Mouse (Mus musculus): Measurements from ENCODE around the gene Igflr1. TPM values are rescaled to one million over a fixed set of nuclear protein-coding genes. Genes with fewer than 3 reads are reported as not detected.

The Igflr1 gene
- total RNA-seq, 2 experiments from 2014 or later = 2.6 to 4.7 TPM

- no peak for DNase-seq
Observed at GRCm38 (mm10) chr7:30553810-30554584, 11.2 kb upstream of the Igflr1 start.

- DNase-seq = no peak
Observed at GRCm38 (mm10) chr7:30556894-30557536, 8.2 kb upstream of the Igflr1 start.

GRCm38 (mm10) chr7:30557901-30558514 lies 7.2 kb upstream of the Igflr1 start:
- DNase-seq = no peak

GRCm38 (mm10) chr7:30558656-30559442 lies 6.4 kb upstream of the Igflr1 start:
- DNase-seq = no peak

GRCm38 (mm10) chr7:30559443-30559954 lies 5.7 kb upstream of the Igflr1 start, which contains the start of gene Lin37:
TSS of gene Lin37 (minus strand) at chr7:30559838.
- DNase-seq = peak; percentile 96

DNA sequence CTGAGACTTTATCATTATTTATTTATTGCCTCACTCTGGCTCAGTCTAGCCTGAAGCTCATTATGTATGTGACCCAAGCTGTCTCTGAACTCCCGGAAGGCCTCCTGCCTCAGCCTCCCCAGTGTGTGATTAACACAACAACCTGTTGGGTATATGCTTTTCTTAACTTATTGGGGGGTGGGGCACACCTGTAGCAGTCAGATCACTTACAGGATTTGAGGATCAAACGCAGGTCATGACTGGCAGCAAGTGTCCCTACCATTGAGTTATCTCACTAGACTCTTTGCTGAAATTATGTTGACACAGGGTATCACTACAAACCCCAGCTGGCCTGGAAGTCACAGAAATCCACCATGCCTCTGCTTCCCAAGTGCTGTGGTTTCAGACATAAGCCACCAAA lies 4.9 kb upstream of the Igflr1 start:
- no peak for DNase-seq

DNA sequence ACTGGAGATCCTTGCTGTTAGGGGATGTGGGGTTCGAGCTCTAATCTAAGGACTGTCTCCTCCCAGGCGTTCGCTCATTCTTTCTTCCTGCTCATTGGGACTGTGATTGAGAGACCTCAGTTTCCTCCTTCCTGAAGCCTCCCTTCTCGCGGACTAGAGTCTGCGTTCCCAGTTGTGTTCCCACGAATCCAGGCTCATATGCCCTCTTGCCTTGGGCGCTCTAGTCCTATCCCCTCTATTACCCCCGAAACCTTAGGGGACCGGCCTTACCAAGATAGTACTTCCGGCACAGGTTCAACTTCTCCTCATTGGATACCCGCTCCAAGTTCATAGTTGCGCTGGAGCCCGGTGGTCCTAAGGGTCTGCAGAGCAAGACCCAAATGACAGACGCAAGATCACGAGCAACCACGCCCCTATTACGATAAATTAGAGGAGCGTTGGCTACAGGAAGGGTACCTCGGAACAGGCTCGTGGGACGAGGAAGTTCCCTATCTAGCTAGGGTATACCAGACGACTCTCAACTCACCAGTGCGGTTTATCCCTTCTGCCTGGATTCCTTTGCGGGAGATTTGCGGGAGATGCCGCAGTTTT lies 2.6 kb upstream of the Igflr1 start:
- DNase-seq = no peak

DNA sequence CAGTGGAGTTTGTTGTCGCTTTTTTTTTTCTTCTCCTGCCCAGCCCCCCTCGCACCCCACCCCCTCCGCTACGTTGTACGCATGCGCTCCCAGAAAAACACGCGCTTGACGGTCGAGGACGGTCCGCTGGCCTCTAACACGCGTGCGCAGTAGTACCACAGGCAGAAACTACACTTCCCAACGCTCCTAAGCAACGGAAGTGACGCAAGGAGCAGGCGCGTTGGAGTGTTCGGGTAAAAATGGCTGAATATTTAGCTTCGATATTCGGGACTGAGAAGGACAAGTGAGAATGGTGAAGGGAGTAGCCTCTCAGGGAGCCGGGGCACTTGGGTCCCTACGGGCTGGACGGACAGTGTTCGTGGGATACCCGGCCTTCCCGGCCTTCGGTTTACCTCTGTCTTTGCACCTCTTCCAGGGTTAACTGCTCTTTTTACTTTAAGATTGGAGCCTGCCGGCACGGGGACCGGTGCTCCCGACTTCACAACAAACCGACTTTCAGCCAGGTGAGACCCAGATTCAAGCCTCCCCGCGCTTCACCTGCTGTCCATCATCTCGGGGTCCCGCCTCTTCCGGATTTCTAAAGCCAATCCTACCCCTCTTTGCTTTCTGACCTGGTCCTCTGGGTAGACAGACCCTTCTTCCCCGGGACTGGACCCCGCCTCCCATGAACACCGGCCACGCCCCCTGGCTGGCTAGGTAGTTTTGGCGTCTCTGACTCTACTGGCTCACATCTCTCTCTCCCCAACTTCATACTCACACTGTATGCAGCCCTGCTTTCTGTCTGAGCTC lies 1.9 kb upstream of the Igflr1 start, which contains the start of the genes U2af1l4, Gm49396 and Psenen:
TSS of gene U2af1l4 (plus strand) at position 185 of the 789 bp plus-strand sequence.
TSS of gene Gm49396 (plus strand) at position 228 of the 789 bp plus-strand sequence.
TSS of gene Psenen (minus strand) at position 511 of the 789 bp plus-strand sequence.
- peak; percentile 96 for DNase-seq

DNA sequence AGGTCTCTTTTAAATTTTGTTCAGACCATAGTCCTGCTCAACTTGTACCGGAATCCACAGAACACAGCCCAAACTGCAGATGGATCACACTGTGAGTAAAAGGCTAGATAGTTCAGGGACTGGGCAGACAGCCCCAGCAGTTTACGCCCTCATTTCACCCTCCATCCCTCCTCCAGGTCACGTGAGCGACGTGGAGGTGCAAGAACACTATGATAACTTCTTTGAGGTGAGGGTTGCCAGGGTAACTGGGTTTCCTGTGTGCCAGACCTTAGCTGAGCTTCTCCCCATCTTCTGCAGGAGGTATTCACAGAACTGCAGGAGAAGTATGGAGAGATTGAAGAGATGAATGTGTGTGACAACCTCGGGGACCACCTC lies 1.3 kb upstream of the Igflr1 start:
- DNase-seq = no peak

DNA sequence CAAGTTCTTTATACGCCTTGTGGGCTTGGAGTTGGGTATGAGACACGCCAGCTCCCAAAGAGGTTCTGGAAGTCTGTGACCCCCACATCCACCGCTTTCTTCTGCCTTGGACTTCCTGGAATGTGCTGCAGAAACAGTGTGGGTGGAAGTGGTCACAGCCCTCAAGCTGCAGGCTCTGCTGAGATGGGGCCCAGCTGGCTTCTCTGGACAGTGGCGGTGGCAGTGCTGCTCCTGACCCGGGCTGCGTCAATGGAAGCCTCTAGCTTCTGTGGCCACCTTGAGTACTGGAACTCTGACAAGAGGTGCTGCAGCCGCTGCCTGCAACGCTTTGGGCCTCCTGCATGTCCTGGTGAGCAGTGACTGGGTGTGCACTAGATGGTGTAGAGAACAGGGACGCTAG lies 806 bp downstream of the Igflr1 start:
- DNase-seq = no peak

- DNase-seq = no peak
Observed at GRCm38 (mm10) chr7:30567555-30567954, 2.3 kb downstream of the Igflr1 start.

DNA sequence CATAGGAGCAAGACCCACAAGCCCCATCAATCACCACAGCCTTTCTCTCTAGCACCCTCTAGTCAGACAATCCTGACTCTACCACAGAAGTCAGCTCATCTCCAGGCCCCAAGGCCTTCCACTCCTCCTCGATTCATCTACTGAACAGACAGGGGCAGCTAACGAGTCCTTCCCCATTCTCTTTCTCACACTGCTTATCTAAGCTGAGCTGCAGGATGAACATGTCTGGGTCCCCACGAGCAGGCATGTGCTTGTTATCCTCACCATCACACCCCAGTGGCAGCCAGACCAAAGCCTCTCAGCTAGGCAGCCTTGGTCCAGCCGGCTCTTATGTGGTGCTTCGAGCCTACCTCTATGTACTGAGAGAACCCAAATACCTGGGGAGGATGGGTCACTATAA lies 7.2 kb downstream of the Igflr1 start:
- no peak for DNase-seq

DNA sequence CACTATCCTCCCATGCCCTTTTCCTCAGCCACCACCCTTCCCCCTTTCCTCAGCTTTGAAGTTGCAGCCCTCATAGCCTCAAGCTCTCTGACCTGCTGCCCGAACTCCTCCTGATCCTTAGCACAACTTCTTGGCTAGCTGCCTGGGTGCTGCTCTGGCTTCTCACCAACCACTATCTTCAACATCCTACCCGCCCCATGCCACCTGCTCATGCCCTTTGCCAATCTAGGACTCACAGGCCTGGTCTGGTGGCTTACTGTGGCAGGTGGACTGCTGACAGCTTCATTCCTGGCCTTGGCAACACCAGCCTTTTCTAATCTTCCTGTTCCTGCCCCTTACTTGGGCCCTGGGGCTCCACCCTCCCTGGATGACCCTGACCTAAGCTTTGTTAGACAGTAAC lies 7.7 kb downstream of the Igflr1 start:
- peak; percentile 73 for DNase-seq

DNA sequence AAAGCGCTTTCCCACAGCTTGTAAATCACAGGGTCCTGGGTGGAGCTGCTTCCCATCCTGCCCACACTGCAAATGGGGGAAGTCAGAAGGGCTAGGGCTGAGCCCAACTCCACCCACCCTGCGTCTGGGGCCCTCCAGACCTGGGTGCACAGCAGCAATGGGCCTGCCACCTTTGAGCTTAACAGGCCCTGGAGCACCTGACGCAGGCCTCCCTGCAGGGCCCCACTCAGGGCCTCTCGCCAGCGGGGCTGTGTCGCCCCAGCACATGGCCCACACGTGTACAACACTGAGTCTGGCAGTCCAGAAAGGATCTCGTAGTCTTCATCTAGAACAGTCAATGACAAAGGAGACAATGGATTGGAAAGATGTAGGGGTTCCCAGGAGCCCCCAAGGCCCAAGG lies 14.7 kb downstream of the Igflr1 start:
- no peak for DNase-seq

DNA sequence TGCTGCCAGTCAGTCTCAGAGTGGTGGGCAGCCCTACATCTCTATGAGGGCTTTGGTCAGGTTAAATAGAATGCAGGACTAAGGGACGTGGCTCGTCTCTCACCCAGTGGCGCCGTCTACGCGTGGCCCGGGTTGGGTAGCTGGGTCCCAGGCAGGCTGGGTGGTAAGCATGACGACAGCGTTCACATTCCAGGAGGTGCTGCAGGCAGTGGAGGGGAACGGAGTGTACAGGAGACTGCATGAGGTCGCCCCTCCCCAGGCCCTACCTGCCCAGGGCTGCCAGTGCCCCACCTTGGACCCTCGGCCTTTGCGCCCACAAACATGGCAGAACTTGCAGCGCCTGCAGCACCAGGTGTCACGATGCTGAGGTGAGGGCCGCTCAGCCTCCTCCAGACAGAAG lies 16.3 kb downstream of the Igflr1 start:
- no peak for DNase-seq

DNA sequence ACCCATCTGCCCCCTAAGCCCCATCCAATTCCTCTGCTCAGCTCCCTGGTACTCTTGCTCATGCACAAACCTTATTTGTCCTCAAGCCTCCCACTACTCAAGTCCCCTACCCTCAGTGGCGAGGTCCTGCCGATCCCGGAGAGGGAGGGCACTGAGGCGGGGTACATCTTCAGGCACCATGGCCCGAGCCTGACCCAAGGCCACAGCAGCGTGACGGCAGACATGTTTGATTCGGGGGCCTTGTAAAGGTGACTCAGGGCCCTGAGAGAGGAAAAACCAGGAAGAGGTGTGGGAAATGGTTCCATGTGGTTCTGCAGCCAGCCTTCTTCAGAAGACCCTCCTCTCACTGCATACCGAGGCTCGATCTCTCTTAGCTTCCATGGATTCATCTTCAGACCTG lies 19.1 kb downstream of the Igflr1 start:
- peak; percentile 44 for DNase-seq

- DNase-seq = no peak
Observed at GRCm38 (mm10) chr7:30585170-30585569, 19.9 kb downstream of the Igflr1 start.

- DNase-seq = no peak
Observed at GRCm38 (mm10) chr7:30586455-30587020, 21.3 kb downstream of the Igflr1 start.

DNA sequence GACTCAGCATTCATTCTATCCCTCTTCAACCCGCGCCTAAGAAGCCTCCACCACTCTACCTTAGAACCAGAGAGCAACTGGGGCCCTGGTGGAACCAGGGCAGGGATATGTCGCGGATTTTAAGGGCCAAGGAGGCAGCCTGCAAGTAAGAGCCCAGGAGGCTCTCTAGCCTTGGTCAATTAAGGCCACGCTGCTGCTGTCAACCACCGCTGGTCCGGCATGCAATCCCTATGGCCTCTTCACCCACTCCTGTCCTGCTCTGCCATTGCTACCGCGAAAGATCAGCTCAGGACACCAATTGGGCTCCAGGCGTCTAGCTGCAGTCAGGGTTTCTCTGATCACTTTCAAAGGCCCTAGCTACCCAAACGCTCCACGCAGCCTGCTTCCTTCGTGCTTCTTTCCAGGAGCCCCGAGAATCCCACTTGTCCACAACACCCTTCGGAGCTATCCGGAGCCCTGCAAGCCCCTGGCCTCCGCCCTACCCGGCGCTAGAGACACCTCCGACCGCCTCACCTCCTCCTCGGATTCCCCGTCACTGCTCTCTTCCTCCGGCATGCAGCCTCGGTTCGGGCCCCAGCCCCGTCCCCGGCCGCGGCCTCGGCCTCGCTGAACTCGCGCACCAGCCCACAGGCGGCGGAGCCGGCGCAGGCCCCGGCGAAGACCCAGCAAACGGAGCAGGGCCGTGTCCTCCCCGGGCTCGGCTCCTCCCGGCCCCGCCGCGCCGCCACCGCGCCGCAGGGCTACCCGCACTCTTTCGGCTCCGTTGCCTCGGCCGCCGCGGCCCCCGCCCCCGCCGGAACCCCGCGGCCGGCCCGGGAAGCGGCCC lies 22.8 kb downstream of the Igflr1 start:
- DNase-seq = peak; percentile 64
